Mouse (Mus musculus) regulatory T cell (primary cell): Measurements from ENCODE around the gene Zfyve16.

Experiments used
- in situ Hi-C: fragments of 300-600 bp; cut with MboI, MseI; formaldehyde crosslinking; loops from one replicate; pipeline ENCODE4 v1.15.1; 2025; ENCODE audit warnings: high pct_unique_total_duplicates

Zfyve16 gene

DNA sequence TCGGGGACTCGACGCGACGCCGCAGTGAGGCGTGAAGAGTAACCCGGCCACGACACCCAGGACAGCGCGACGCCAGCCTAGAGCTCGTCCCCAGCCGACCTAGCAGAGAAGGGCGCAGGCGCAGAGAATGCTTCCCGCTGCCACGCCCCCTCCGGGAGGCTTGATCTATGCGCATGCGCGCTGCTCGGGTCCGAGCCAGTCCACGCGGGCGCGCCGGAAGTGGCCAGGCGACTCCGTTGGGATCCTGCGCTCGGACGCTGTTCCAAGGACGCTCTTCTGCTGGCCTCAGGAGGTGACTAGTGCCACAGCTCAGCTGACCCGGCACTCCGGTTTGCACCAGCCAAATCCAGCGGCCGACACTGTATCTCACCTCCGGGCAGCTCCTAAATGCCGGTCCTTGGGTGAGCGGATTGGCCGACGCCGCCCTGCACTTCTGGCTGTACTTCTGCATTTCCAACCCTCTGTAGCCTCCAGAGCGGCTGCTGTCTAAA, at the start of gene Zfyve16:
Gene Zfyve16 (minus strand): TSS at position 148 of the 491 bp plus-strand sequence.
- in situ Hi-C loops = no loop called here

DNA sequence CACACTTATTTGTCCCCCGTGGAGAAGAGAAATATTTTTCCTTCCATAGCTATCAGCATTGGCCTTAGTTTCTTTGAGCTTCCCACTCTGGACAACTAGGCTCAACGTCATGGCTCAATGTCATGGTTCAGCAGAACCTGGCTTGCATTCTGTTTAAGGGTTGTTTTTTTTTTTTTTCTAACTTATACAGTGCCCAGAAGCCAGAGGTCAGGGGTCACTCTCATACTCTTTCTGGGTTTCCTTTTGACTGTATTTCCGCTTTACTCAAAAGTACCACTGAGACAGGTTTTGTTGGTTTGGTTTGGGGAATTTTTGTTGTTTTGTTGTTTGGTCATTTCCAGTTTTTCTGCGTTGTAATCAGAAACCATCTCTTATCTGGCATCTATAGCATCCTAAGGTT, 47.5 kb upstream of the Zfyve16 start:
- in situ Hi-C loops = loop anchor here (5.0 kb wide), 1 partner anchor 164 kb away; no protein-coding TSS in a partner anchor

- in situ Hi-C loops = loop anchor here (5.0 kb wide), 1 partner anchor 166 kb away; no protein-coding TSS in a partner anchor
These were observed 46.0 kb upstream of the Zfyve16 start for GRCm38 (mm10) chr13:92576688-92577087.

DNA sequence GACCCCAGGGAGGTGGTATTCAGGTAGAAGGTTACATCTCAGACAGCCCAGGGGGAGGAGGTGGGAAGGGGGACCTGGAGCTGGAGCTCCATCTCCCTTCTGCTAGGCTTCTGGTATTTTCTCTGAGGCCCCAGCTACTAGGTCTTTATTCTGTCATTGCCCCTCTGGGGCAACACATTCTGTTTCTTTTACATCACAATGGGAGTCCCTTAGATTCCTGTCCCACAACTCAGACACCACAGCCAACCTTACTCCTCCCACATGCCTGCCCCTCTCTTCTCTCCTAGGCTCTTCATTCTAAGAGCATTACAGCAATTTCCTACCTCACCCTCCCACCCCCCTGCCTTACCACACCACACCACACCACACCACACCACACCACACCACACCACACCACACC, 45.4 kb upstream of the Zfyve16 start, which contains the start of gene Spz1:
Gene Spz1 (minus strand): TSS at position 101 of the 400 bp plus-strand sequence.
- in situ Hi-C loops = loop anchor here (5.0 kb wide), 1 partner anchor 166 kb away; no protein-coding TSS in a partner anchor

GRCm38 (mm10) chr13:92559429-92559828, 28.8 kb upstream of the Zfyve16 start:
- in situ Hi-C loops = no loop called here

- in situ Hi-C loops = no loop called here
These were observed 26.6 kb upstream of the Zfyve16 start for GRCm38 (mm10) chr13:92557229-92557628.

- in situ Hi-C loops = no loop called here
These were observed 25.9 kb upstream of the Zfyve16 start for GRCm38 (mm10) chr13:92556458-92557126.

- in situ Hi-C loops = no loop called here
These were observed 16.4 kb upstream of the Zfyve16 start for GRCm38 (mm10) chr13:92547093-92547492.

GRCm38 (mm10) chr13:92540997-92541396, 10.3 kb upstream of the Zfyve16 start:
- in situ Hi-C loops = no loop called here

GRCm38 (mm10) chr13:92539126-92539525, 8.5 kb upstream of the Zfyve16 start:
- in situ Hi-C loops = no loop called here

DNA sequence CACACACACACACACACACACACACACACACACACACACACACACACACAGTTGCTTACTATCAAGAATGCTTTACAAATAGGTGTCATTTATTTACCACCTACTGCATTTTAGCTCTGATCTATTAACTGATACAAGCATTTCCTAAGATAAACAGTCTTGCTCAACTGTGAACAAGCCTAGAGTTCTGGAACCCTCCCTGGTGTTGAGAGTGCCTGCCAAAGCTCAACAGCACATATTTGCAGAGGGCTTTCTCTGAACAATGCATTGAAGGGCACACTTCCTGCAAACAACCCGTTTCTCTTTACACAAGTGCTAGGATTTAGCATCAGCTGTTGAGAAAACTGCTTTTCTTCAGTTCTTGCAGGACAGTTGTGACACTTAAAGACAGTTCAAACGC, 3.1 kb upstream of the Zfyve16 start:
- in situ Hi-C loops = no loop called here

DNA sequence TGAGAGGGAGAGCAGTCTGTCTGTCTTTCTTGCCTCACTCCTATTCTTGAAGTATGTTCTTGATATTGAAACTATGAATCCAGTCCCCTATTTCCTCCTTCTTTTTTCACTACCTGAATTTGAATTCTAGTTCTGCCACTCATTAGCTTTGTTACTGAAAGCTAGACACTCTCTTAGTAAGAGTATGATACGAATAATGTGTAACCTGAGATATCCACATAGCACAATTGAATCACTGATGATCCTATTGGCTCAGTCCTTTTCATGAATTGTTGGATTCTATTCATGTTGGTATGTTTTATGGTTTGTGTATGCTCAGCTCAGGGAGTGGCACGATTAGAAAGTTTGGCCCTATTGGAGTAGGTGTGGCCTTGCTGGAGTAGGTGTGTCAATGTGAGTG, 1.5 kb upstream of the Zfyve16 start:
- in situ Hi-C loops = no loop called here

GRCm38 (mm10) chr13:92531237-92531636, 569 bp upstream of the Zfyve16 start:
- in situ Hi-C loops = no loop called here

GRCm38 (mm10) chr13:92529828-92530720, 594 bp downstream of the Zfyve16 start:
- in situ Hi-C loops = no loop called here

GRCm38 (mm10) chr13:92523178-92523813, 7.4 kb downstream of the Zfyve16 start:
- in situ Hi-C loops = no loop called here

DNA sequence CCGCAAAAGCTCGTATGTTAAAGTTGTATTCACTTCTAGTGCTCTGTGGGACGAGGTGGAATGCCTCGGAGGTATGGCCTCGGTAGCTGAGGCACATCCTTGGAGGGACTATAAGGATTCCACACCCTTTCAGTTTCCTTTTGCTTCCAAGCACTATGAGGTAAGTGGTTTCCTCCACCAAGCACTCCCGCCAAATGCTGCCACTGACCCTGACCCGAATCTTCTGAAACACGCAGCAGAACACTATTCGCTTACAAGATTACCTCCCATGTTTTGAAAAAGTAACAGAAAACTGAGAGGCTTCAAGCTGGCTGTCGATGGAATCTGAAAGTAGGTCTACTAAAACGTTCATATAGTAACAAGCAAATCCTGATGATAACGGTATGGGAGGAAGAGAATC, 25.8 kb downstream of the Zfyve16 start:
- in situ Hi-C loops = no loop called here

DNA sequence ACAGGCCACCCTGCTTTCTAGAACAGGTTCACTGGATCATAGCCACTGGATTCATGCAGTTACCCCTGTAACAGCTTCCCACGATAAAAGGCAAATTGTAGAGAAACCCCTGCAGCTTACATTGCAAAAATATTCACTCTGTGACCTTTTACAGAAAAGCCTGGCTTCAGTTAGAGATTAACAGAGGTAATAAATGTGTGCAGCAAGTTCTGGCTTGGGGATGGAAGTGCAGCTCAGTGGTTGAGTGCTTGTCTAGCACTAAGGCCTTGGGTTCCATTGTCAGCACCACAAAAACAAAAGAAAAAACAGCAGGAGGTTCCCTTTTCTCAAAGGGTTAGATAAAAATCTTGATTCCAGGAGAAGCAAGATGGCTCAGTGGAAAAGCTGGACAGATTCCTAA, 38.7 kb downstream of the Zfyve16 start:
- in situ Hi-C loops = no loop called here

GRCm38 (mm10) chr13:92490817-92491216, 39.9 kb downstream of the Zfyve16 start:
- in situ Hi-C loops = no loop called here

- in situ Hi-C loops = loop anchor here (10.0 kb wide), 1 partner anchor 129 kb away; the partner anchor contains the start of genes Dhfr and Msh3
These were observed 46.7 kb downstream of the Zfyve16 start, which contains the start of gene Fam151b for GRCm38 (mm10) chr13:92483852-92484463. TSS of gene Fam151b (minus strand) at chr13:92484015.

GRCm38 (mm10) chr13:92483348-92483747, 47.3 kb downstream of the Zfyve16 start:
- in situ Hi-C loops = loop anchor here (10.0 kb wide), 1 partner anchor 129 kb away; the partner anchor contains the start of genes Dhfr and Msh3

GRCm38 (mm10) chr13:92470151-92470550, 60.5 kb downstream of the Zfyve16 start:
- in situ Hi-C loops = no loop called here
